19 mouse cellular contexts compared by ENCODE assay signal in genomic region chr3:85052196-85052595, GRCm38 (mm10).
A peak's percentile ranks its signal among the peaks of the same experiment; 100 is the strongest.
DNase-seq lines count a peak whose midpoint lies in the region; ATAC-seq and TF ChIP-seq lines count a peak whose summit lies in the region.
"Had no signal": no experiment of that assay in that cellular context is flagged by ENCODE, and none has a peak within 500 bp of the region (broad histone marks: within the 10 kb centered on the region; RNA-seq: fewer than 3 reads in every experiment).

No protein-coding gene starts in this region.

- H3K4me3 ChIP-seq in liver, adult 2 months (ENCODE audit: insufficient read depth, low read depth, low read length), result no peak overlapping the region
- H3K4me3 ChIP-seq in liver, embryonic 11.5 days (ENCODE audit: low read depth, low read length), result no peak overlapping the region

- ATAC-seq in liver, embryonic 11.5 days (replicated peaks; ENCODE audit: low FRiP score), result no peak
- ATAC-seq: activated CD4-positive, CD25-positive, alpha-beta regulatory T cell, adult 4 months; CD4-positive, CD25-positive, alpha-beta regulatory T cell, adult 4 months; Patski had no signal

- H3K4me2 ChIP-seq in liver, embryonic 11.5 days, result no peak overlapping the region

- no peak overlapping the region for H3K27ac ChIP-seq in liver, adult 2 months (replicated peaks; ENCODE audit: insufficient read depth, low read depth, low read length)
- H3K27ac ChIP-seq in liver, embryonic 11.5 days (ENCODE audit: low read depth, low read length), result no peak overlapping the region

- TF ChIP-seq CTCF in liver, adult 2 months (IDR thresholded peaks at IDR 0.05; ENCODE audit: low read depth, low read length), result no peak

- no peaks in the 10 kb centered on the region for H3K9me3 ChIP-seq in liver, embryonic 11.5 days (ENCODE audit: control insufficient read depth, low read length)
- H3K9me3 ChIP-seq: G1E had no signal

- H3K27me3 ChIP-seq in liver, adult 2 months (ENCODE audit: control insufficient read depth, insufficient read depth, low read length), result no peaks in the 10 kb centered on the region
- no peaks in the 10 kb centered on the region for H3K27me3 ChIP-seq in liver, embryonic 11.5 days (replicated peaks; ENCODE audit: control insufficient read depth, insufficient read depth, low read length)
- H3K27me3 ChIP-seq: CH12.LX had no signal

- no peak overlapping the region for H3K9ac ChIP-seq in liver, adult 2 months (ENCODE audit: low read depth, low read length)
- H3K9ac ChIP-seq in liver, embryonic 11.5 days (ENCODE audit: low read depth, low read length), result no peak overlapping the region

- no peaks in the 10 kb centered on the region for H3K36me3 ChIP-seq in liver, adult 2 months (ENCODE audit: control insufficient read depth, insufficient read depth, low read length)
- H3K36me3 ChIP-seq in liver, embryonic 11.5 days (ENCODE audit: control insufficient read depth, insufficient read depth, low read length), result no peaks in the 10 kb centered on the region
- H3K36me3 ChIP-seq: G1E had no signal

- DNase-seq in adrenal gland, adult 2 months, result peak; percentile 26
- DNase-seq in adrenal gland, adult 8-10 months, result no peak
- DNase-seq in liver, adult 2 months (ENCODE audit: extremely low read depth, low read depth, low spot score), result peak; percentile 51
- DNase-seq in liver, embryonic 11.5 days (ENCODE audit: low spot score), result no peak
- DNase-seq: adrenal gland, postnatal 10 days; adrenal gland, postnatal 14 days; adrenal gland, postnatal 25 days; adrenal gland, postnatal 36 days; B cell, adult 2 months; cerebellum, adult 11 months; cerebellum, adult 11-12 months; cerebellum, adult 18-20 months; cerebellum, adult 2 months; cerebellum, adult 8-10 months had no signal

- 21% methylated on average over 1 of the region's 1 CpGs for WGBS in liver, adult 2 months
- 68% methylated on average over 1 of the region's 1 CpGs for WGBS in liver, embryonic 11.5 days

- TF ChIP-seq POLR2A in liver, adult 2 months (IDR thresholded peaks at IDR 0.05; ENCODE audit: extremely low read depth, insufficient read depth, low read length), result no peak

- H3K4me1 ChIP-seq in liver, adult 2 months (ENCODE audit: control insufficient read depth, insufficient read depth, low read length), result no peaks in the 10 kb centered on the region; the same call in 1 of the 2 replicates
- H3K4me1 ChIP-seq in liver, embryonic 11.5 days (replicated peaks; ENCODE audit: control insufficient read depth, insufficient read depth, low read length), result no peaks in the 10 kb centered on the region

- H3K79me2 ChIP-seq in liver, adult 2 months (ENCODE audit: control insufficient read depth, insufficient read depth, low read length), result no peaks in the 10 kb centered on the region

Comparison
In these comparisons a context has a peak if more than half of its experiments do, and no peak if none do; other contexts are left out.
1. DNase-seq: peak in adrenal gland, adult 2 months (single experiment) and liver, adult 2 months (single experiment); none in adrenal gland, adult 8-10 months (single experiment) and liver, embryonic 11.5 days (single experiment).